ENCODE assay signal across 7 mouse cellular contexts in the genomic region with DNA sequence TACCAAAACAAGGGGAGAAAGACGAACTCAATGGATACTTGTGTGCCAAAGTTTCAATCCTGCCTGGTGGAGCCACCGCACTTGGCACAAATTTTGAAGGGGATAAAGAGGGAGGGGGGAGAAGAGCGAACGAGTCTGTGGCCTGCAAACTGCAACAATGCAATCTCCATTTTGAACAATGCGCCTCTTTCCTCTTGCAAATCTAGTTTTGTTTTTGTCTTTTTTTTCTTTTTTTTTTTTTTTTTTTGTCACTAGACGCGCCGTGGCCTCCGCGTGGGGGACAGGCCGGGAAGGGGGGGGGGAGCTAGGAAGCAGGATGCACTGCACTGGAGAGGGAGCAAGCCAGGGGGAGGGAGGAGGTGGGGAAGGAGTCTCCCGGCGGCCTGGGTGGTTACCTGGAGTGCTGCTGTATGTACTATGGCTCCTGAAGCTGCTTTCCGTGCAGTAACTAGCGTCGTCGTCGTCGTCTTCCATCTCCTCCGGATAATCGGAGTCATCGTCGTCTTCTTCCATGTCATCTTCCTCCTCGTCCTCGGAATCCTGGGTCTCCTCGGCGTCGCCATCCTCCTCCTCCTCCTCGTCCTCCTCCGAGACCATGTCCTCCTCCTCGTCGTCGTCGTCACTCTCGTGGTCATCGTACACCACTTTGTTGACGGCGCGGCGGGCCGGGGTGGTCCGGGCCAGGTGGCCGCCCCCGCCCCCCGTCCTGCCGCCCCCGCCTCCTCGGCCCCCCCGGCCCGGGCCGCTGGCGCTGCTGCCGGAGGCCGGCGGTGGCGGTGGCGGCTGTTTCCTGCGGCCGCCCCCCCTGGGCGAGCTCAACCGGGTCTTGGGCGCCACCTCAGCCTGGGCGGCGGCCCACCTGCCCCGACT. TPM values are rescaled to one million over a fixed set of nuclear protein-coding genes. Genes with fewer than 3 reads are reported as not detected.
DNase-seq lines count a peak whose midpoint lies in the region; ATAC-seq lines count a peak whose summit lies in the region.

No protein-coding gene starts in this region.

- peaks cover 5% of the 10 kb centered on the region for H3K36me3 ChIP-seq in midbrain, embryonic 10.5 days

- peak overlapping the region; percentile 91 for H3K4me3 ChIP-seq in midbrain, embryonic 10.5 days

- ATAC-seq in common myeloid progenitor, adult 5-6 weeks (replicated peaks; ENCODE audit: low read depth, poor library complexity, severe bottlenecking), result peak; percentile 50

- intact Hi-C loops in left cerebral cortex, postnatal 4 days (cut with DNase I), result no loop called here

- H3K4me1 ChIP-seq in midbrain, embryonic 10.5 days, result peaks cover 26% of the 10 kb centered on the region

- peak; percentile 68 for DNase-seq in adipocyte (ENCODE audit: low spot score)
- peak; percentile 20 to 51 for DNase-seq in gastrocnemius, adult 8-10 months (ENCODE audit: low spot score in 2 of 2)
- peak; percentile 76 for DNase-seq in induced T-regulatory cell, adult 2 months (ENCODE audit: low read depth)
- peak; percentile 52 for DNase-seq in left cerebral cortex, postnatal 4 days
- DNase-seq in midbrain, embryonic 10.5 days (ENCODE audit: low spot score), result peak; percentile 75
- peak; percentile 33 for DNase-seq in skeletal muscle tissue, adult 2 months (ENCODE audit: low read depth, low spot score)

- peak overlapping the region; percentile 99 for H3K27ac ChIP-seq in midbrain, embryonic 10.5 days (replicated peaks)

- H3K9me3 ChIP-seq in midbrain, embryonic 10.5 days (replicated peaks), result no peaks in the 10 kb centered on the region

- 3% methylated on average over 61 of the region's 65 CpGs for WGBS in midbrain, embryonic 10.5 days

- H3K27me3 ChIP-seq in midbrain, embryonic 10.5 days (ENCODE audit: low read depth, poor library complexity, severe bottlenecking), result no peaks in the 10 kb centered on the region

RNA-seq across cellular contexts. Expression of a gene that starts 0.8 kb away (rescaled TPM):
- total RNA-seq in common myeloid progenitor, adult 5-6 weeks (2017), result 58.5 and 82.2 TPM in 2 replicates
- 10 to 100 TPM; 16.3 to 23.3 (median 19.4) TPM for total RNA-seq in gastrocnemius, adult 8-10 months (2022)
- total RNA-seq in left cerebral cortex, postnatal 4 days (2021), result 10 to 100 TPM; 88.8 to 90.4 TPM
- polyA plus RNA-seq in midbrain, embryonic 10.5 days (2016; fragmentation: Nextera tagmentation; extraction: Ambion mirVana), result 30.1 and 31.7 TPM in 2 replicates

RNA-seq across cellular contexts. Expression of a gene that starts 58.1 kb away (rescaled TPM):
- total RNA-seq in common myeloid progenitor, adult 5-6 weeks (2017), result 55.5 and 58.3 TPM in 2 replicates
- total RNA-seq in gastrocnemius, adult 8-10 months (2022), result 10 to 100 TPM; 11.8 to 16.7 (median 14.3) TPM
- 10 to 100 TPM; 33.0 to 35.2 TPM for total RNA-seq in left cerebral cortex, postnatal 4 days (2021)
- 71.0 and 71.6 TPM in 2 replicates for polyA plus RNA-seq in midbrain, embryonic 10.5 days (2016; fragmentation: Nextera tagmentation; extraction: Ambion mirVana)

Comparison
In these comparisons a context has a peak if more than half of its experiments do, and no peak if none do; other contexts are left out.
1. Peak in every context shown above with its lines: DNase-seq, ATAC-seq, H3K4me3 ChIP-seq and H3K27ac ChIP-seq.